ENCODE assay signal across 9 mouse cellular contexts in genomic region chr11:71751174-71751611, GRCm38 (mm10). TPM values are rescaled to one million over a fixed set of nuclear protein-coding genes. Genes with fewer than 3 reads are reported as not detected.
DNase-seq lines count a peak whose midpoint lies in the region; ATAC-seq and TF ChIP-seq lines count a peak whose summit lies in the region.
"Had no signal": no experiment of that assay in that cellular context is flagged by ENCODE, and none has a peak within 500 bp of the region (broad histone marks: within the 10 kb centered on the region; RNA-seq: fewer than 3 reads in every experiment).

No protein-coding gene starts in this region.

- H3K27ac ChIP-seq in embryonic facial prominence, embryonic 14.5 days (replicated peaks; ENCODE audit: low read depth, low read length): no peak overlapping the region
- no peak overlapping the region for H3K27ac ChIP-seq in kidney, postnatal 0 days

- peak overlapping the region; percentile 5 for H3K4me3 ChIP-seq in erythroblast, embryonic 14.5 days (replicated peaks)
- peak overlapping the region; percentile 87 for H3K4me3 ChIP-seq in E14TG2a.4 (replicated peaks; ENCODE audit: low read length)
- peak overlapping the region; percentile 58 for H3K4me3 ChIP-seq in embryonic facial prominence, embryonic 14.5 days (ENCODE audit: low read depth, low read length)
- H3K4me3 ChIP-seq in kidney, postnatal 0 days (replicated peaks; ENCODE audit: low read depth, low read length): peak overlapping the region; percentile 58

- TF ChIP-seq CTCF in E14TG2a.4 (conservative IDR thresholded peaks at IDR 0.05; ENCODE audit: low read length): no peak
- TF ChIP-seq CTCF in kidney, postnatal 0 days (IDR thresholded peaks at IDR 0.05; ENCODE audit: low read depth): no peak

- DNase-seq in embryonic facial prominence, embryonic 14.5 days (ENCODE audit: low spot score): no peak
- no peak for DNase-seq in kidney, postnatal 0 days (ENCODE audit: low spot score)
- peak; percentile 26 to 39 for DNase-seq in lung, postnatal 4 days
- peak; percentile 82 for DNase-seq in thymus, postnatal 25 days

- ATAC-seq in erythroblast, adult 5-6 weeks (replicated peaks; ENCODE audit: low FRiP score, poor library complexity, severe bottlenecking): no peak
- peak; percentile 70 for ATAC-seq in embryonic facial prominence, embryonic 14.5 days (ENCODE audit: low read depth)
- no peak; the same call in 1 of the 2 replicates for ATAC-seq in kidney, postnatal 0 days (replicated peaks; ENCODE audit: low FRiP score, low read depth)
- no peak for ATAC-seq in CD4-positive, CD25-positive, alpha-beta regulatory T cell, adult 4 months

- H3K4me2 ChIP-seq in embryonic facial prominence, embryonic 14.5 days (ENCODE audit: low read depth, low read length): peak overlapping the region; percentile 96
- peak overlapping the region; percentile 95 for H3K4me2 ChIP-seq in kidney, postnatal 0 days (ENCODE audit: low read length)

- H3K36me3 ChIP-seq in erythroblast, embryonic 14.5 days (ENCODE audit: control insufficient read depth): no peaks in the 10 kb centered on the region
- no peaks in the 10 kb centered on the region for H3K36me3 ChIP-seq in E14TG2a.4 (ENCODE audit: insufficient read depth, low read length)
- H3K36me3 ChIP-seq in embryonic facial prominence, embryonic 14.5 days (ENCODE audit: control insufficient read depth, insufficient read depth, low read length): no peaks in the 10 kb centered on the region
- no peaks in the 10 kb centered on the region for H3K36me3 ChIP-seq in kidney, postnatal 0 days (ENCODE audit: insufficient read depth, low read length)

- peaks cover 1% of the 10 kb centered on the region; the same call in 1 of the 2 replicates for H3K4me1 ChIP-seq in erythroblast, embryonic 14.5 days (ENCODE audit: control insufficient read depth)
- H3K4me1 ChIP-seq in E14TG2a.4 (replicated peaks; ENCODE audit: low read depth, low read length): peaks cover 15% of the 10 kb centered on the region
- no peaks in the 10 kb centered on the region for H3K4me1 ChIP-seq in embryonic facial prominence, embryonic 14.5 days (ENCODE audit: control insufficient read depth, insufficient read depth, low read length)
- H3K4me1 ChIP-seq in kidney, postnatal 0 days (replicated peaks; ENCODE audit: insufficient read depth, low read length): peaks cover 5% of the 10 kb centered on the region; the same call in 1 of the 2 replicates

- H3K9me3 ChIP-seq in erythroblast, embryonic 14.5 days (ENCODE audit: control insufficient read depth, low read length): no peaks in the 10 kb centered on the region
- H3K9me3 ChIP-seq in E14TG2a.4 (ENCODE audit: low read length): peaks cover 8% of the 10 kb centered on the region
- no peaks in the 10 kb centered on the region; the same call in 1 of the 2 replicates for H3K9me3 ChIP-seq in embryonic facial prominence, embryonic 14.5 days (ENCODE audit: control insufficient read depth, low read length)
- H3K9me3 ChIP-seq in kidney, postnatal 0 days (replicated peaks; ENCODE audit: low read length): no peaks in the 10 kb centered on the region

- peak overlapping the region; percentile 63 for H3K9ac ChIP-seq in embryonic facial prominence, embryonic 14.5 days (ENCODE audit: low read depth, low read length)
- H3K9ac ChIP-seq in kidney, postnatal 0 days (ENCODE audit: low read depth, low read length): peak overlapping the region; percentile 59

- WGBS in embryonic facial prominence, embryonic 14.5 days: under 1% methylated on average over 21 of the region's 41 CpGs
- 0% methylated on average over 40 of the region's 41 CpGs for WGBS in kidney, postnatal 0 days

- H3K27me3 ChIP-seq in erythroblast, embryonic 14.5 days (ENCODE audit: control insufficient read depth): peaks cover 35% of the 10 kb centered on the region
- H3K27me3 ChIP-seq in E14TG2a.4 (ENCODE audit: insufficient read depth, low read length): peaks cover 66% of the 10 kb centered on the region
- H3K27me3 ChIP-seq in embryonic facial prominence, embryonic 14.5 days (replicated peaks; ENCODE audit: control insufficient read depth, insufficient read depth, low read length): peaks cover 47% of the 10 kb centered on the region
- peaks cover 18% of the 10 kb centered on the region; the same call in 1 of the 2 replicates for H3K27me3 ChIP-seq in kidney, postnatal 0 days (ENCODE audit: insufficient read depth, low read length)

RNA-seq across cellular contexts. Expression of gene Wscd1, which starts 1.5 kb away (rescaled TPM):
- polyA plus RNA-seq in erythroblast, embryonic 14.5 days (2012): 0.05 TPM in 1 of 2 replicates, not detected in the other
- not detected in 2 replicates for total RNA-seq in erythroblast, adult 5-6 weeks (2015; ENCODE audit: low replicate concordance)
- not detected in 2 replicates for total RNA-seq in erythroblast, adult 5-6 weeks (2017; ENCODE audit: low replicate concordance)
- polyA plus RNA-seq in embryonic facial prominence, embryonic 14.5 days (2014; fragmentation: Nextera tagmentation; extraction: Ambion mirVana): 5.0 and 5.2 TPM in 2 replicates
- polyA plus RNA-seq in kidney, postnatal 0 days (2015; fragmentation: Nextera tagmentation; extraction: Ambion mirVana): 20.4 and 21.0 TPM in 2 replicates
- polyA plus RNA-seq in CD4-positive, CD25-positive, alpha-beta regulatory T cell, adult 4 months (2017; shearing (Covaris generic)): not detected
- total RNA-seq: CH12.LX had no signal

Comparison
In these comparisons a context has a peak if more than half of its experiments do, and no peak if none do; other contexts are left out.
1. H3K4me3 ChIP-seq: peak in every context shown above with its lines; median percentile 87 in E14TG2a.4; 58 in embryonic facial prominence, embryonic 14.5 days; 58 in kidney, postnatal 0 days; 5 in erythroblast, embryonic 14.5 days.
2. DNase-seq: peak in lung, postnatal 4 days (2 of 2) and thymus, postnatal 25 days (single experiment); none in embryonic facial prominence, embryonic 14.5 days (single experiment) and kidney, postnatal 0 days (single experiment).